Mouse (Mus musculus) CD4-positive naive resting alpha-beta T cell, adult 76 days (primary cell): ENCODE results near the gene Cts6. TPM values are rescaled to one million over a fixed set of nuclear protein-coding genes. Genes with fewer than 3 reads are reported as not detected.

Source experiments
- total RNA-seq: library from RNA; stranded (reverse); gene quantifications from one replicate; pipeline ENCODE4 v1.2.4, GENCODE M21; 2023

Gene Cts6
- not detected for total RNA-seq

DNA sequence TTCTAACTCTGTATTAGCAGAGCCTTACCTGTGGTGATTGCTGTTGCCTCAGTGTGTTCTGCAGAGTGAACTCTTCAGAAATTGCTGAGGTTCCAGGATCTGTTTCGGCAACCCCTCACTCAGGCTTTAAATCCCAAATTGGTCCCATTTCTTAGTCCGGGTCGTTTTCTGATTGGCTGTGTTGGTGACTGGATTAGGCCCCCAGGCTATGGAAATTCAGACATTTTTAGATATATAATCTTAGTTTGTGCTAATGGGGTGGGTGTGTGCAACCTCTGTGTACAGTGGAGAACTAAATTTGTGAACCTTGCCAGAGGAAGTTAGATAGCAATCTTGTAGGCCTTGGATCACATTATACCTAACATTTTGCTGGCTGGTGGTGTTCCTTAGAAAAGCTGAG, at the start of gene Cts6:
TSS of gene Cts6 (minus strand) at position 101 of the 400 bp plus-strand sequence.

DNA sequence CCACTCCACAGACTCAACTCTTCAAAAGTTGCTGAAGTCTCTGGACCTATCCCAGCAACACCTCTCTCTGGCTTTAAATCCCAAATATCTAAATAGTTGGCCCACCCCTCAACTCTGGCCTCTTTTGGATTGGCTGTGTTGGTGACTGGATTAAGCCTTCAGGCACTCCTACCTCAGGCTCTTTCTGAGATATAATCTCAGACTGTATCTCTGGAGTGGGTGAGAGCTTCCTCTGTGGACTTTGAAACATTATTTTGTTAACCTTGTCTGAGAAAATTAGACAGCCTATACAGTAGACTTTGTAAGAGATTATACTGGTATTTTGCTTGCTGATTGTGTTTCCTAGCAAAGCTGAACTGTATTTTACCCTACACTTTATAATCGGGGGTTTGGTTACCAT, 39.1 kb downstream of the Cts6 start, which contains the start of gene Ctsr:
TSS of gene Ctsr (minus strand) at position 101 of the 400 bp plus-strand sequence.

Other genes starting within 250 kb of the Cts6 start
- gene Ctsj, start 197.5 kb downstream of the Cts6 start, total RNA-seq = not detected
- not detected for gene Ctsq, start 162.8 kb downstream of the Cts6 start, total RNA-seq
- not detected for gene Ctsr, start 39.2 kb downstream of the Cts6 start, total RNA-seq
- gene Cts8, start 51.9 kb upstream of the Cts6 start, total RNA-seq = not detected
- gene Gm49398, start 85.4 kb upstream of the Cts6 start, total RNA-seq = not detected
- not detected for gene Cts7, start 154.8 kb upstream of the Cts6 start, total RNA-seq